Mouse (Mus musculus): ENCODE measurements at regions not wholly inside any gene's neighbourhood (a gene's known extent, or its start where the extent isn't known, plus 50 kb on each side); places are given as distances from the start of the nearest gene placed in this dataset.

- DNase-seq (ENCODE audit: low spot score), result no peak
These were observed 118.3 kb downstream of the Snx10 start for GRCm38 (mm10) chr6:51641965-51642364.

GRCm38 (mm10) chr6:51648813-51649212 lies 125.1 kb downstream of the Snx10 start:
- DNase-seq (ENCODE audit: low spot score), result no peak

- DNase-seq (ENCODE audit: low spot score), result no peak
These were observed 130.1 kb downstream of the Snx10 start for GRCm38 (mm10) chr6:51653753-51654152.

GRCm38 (mm10) chr6:51654991-51655390 lies 131.3 kb downstream of the Snx10 start:
- DNase-seq (ENCODE audit: low spot score), result no peak

GRCm38 (mm10) chr6:51656078-51656477 lies 132.4 kb downstream of the Snx10 start:
- DNase-seq (ENCODE audit: low spot score), result no peak

GRCm38 (mm10) chr6:51656883-51657640 lies 133.4 kb downstream of the Snx10 start:
- no peak for DNase-seq (ENCODE audit: low spot score)

GRCm38 (mm10) chr6:51658360-51658759 lies 134.7 kb downstream of the Snx10 start:
- no peak for DNase-seq (ENCODE audit: low spot score)

GRCm38 (mm10) chr6:51663178-51663577 lies 139.5 kb downstream of the Snx10 start:
- no peak for DNase-seq (ENCODE audit: low spot score)

- DNase-seq (ENCODE audit: low spot score), result no peak
These were observed 140.3 kb downstream of the Snx10 start for GRCm38 (mm10) chr6:51664049-51664448.

GRCm38 (mm10) chr6:51667022-51667421 lies 143.3 kb downstream of the Snx10 start:
- DNase-seq (ENCODE audit: low spot score), result no peak

- no peak for DNase-seq (ENCODE audit: low spot score)
These were observed 151.7 kb downstream of the Snx10 start for GRCm38 (mm10) chr6:51675342-51675945.

GRCm38 (mm10) chr6:51677162-51677996 lies 153.7 kb downstream of the Snx10 start:
- no peak for DNase-seq (ENCODE audit: low spot score)

GRCm38 (mm10) chr6:51678743-51679142 lies 155.0 kb downstream of the Snx10 start:
- DNase-seq (ENCODE audit: low spot score), result no peak

GRCm38 (mm10) chr6:51680239-51680857 lies 156.6 kb downstream of the Snx10 start:
- no peak for DNase-seq (ENCODE audit: low spot score)

- DNase-seq (ENCODE audit: low spot score), result no peak
These were observed 159.4 kb downstream of the Snx10 start for GRCm38 (mm10) chr6:51683131-51683530.

GRCm38 (mm10) chr6:51685651-51686287 lies 162.1 kb downstream of the Snx10 start:
- DNase-seq (ENCODE audit: low spot score), result no peak

- DNase-seq (ENCODE audit: low spot score), result no peak
These were observed 167.3 kb downstream of the Snx10 start for GRCm38 (mm10) chr6:51690795-51691563.

- DNase-seq (ENCODE audit: low spot score), result no peak
These were observed 170.3 kb downstream of the Snx10 start for GRCm38 (mm10) chr6:51693984-51694383.

GRCm38 (mm10) chr6:51696396-51696795 lies 172.7 kb downstream of the Snx10 start:
- DNase-seq (ENCODE audit: low spot score), result no peak

- DNase-seq (ENCODE audit: low spot score), result no peak
These were observed 174.1 kb downstream of the Snx10 start for GRCm38 (mm10) chr6:51697754-51698153.
